ENCODE assay signal across 9 mouse cellular contexts in the genomic region with DNA sequence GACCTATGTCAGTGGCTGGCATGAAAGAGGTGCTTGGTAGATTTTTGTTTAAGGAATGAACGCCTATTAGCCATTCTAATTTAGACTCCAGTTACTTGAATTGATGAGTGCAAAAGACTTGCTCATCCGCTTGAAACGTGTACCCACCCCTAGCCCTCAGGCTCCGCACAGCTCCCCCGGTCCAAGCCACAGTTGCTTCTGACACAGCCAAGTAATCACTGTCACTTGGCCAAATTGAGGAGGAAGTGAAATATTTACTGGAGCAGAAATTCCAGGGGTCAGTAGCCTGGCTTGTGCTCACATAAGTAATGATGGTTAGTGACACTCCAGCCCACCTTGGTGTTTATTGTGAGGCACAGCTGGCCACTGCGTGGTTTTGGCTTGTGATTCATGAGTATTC.
DNase-seq lines count a peak whose midpoint lies in the region; ATAC-seq and TF ChIP-seq lines count a peak whose summit lies in the region.
"Had no signal": no experiment of that assay in that cellular context is flagged by ENCODE, and none has a peak within 500 bp of the region (broad histone marks: within the 10 kb centered on the region; RNA-seq: fewer than 3 reads in every experiment).

No protein-coding gene starts in this region.

- no peak overlapping the region for H3K4me3 ChIP-seq in hindbrain, embryonic 16.5 days (ENCODE audit: low read length)
- no peak overlapping the region for H3K4me3 ChIP-seq in liver, embryonic 15.5 days (replicated peaks)
- H3K4me3 ChIP-seq in stomach, postnatal 0 days (ENCODE audit: low read depth, low read length) = no peak overlapping the region

- no peak for TF ChIP-seq EP300 in stomach, postnatal 0 days (optimal IDR thresholded peaks at IDR 0.05)

- intact Hi-C loops in gastrocnemius, postnatal 14 days (cut with DNase I; ENCODE audit: low total_unique reads) = no loop called here

- ATAC-seq in hindbrain, embryonic 16.5 days = peak; percentile 18; the same call in 1 of the 2 replicates
- no peak for ATAC-seq in liver, embryonic 15.5 days (ENCODE audit: insufficient read depth)
- no peak for ATAC-seq in stomach, postnatal 0 days (ENCODE audit: low FRiP score, low TSS enrichment)

- peak overlapping the region; percentile 46 for H3K27ac ChIP-seq in hindbrain, embryonic 16.5 days (ENCODE audit: low read depth, low read length)
- H3K27ac ChIP-seq in liver, embryonic 15.5 days (replicated peaks) = no peak overlapping the region
- no peak overlapping the region for H3K27ac ChIP-seq in stomach, postnatal 0 days (replicated peaks)
- H3K27ac ChIP-seq: macrophage had no signal

- peaks cover 22% of the 10 kb centered on the region for H3K4me1 ChIP-seq in hindbrain, embryonic 16.5 days (ENCODE audit: control insufficient read depth, insufficient read depth, low read depth, low read length)
- H3K4me1 ChIP-seq in liver, embryonic 15.5 days (replicated peaks) = no peaks in the 10 kb centered on the region; the same call in 1 of the 2 replicates
- 0 out of 2 replicates have a peak, but pooled peaks cover 4% of the 10 kb centered on the region for H3K4me1 ChIP-seq in stomach, postnatal 0 days (replicated peaks; ENCODE audit: control insufficient read depth, insufficient read depth)

- H3K27me3 ChIP-seq in hindbrain, embryonic 16.5 days (replicated peaks; ENCODE audit: control insufficient read depth, insufficient read depth, low read length) = no peaks in the 10 kb centered on the region
- no peaks in the 10 kb centered on the region for H3K27me3 ChIP-seq in liver, embryonic 15.5 days
- H3K27me3 ChIP-seq in stomach, postnatal 0 days (ENCODE audit: control insufficient read depth, insufficient read depth, low read length) = no peaks in the 10 kb centered on the region

- H3K9ac ChIP-seq in hindbrain, embryonic 16.5 days (ENCODE audit: low read depth, low read length) = no peak overlapping the region
- H3K9ac ChIP-seq in liver, embryonic 15.5 days = no peak overlapping the region
- no peak overlapping the region for H3K9ac ChIP-seq in stomach, postnatal 0 days (ENCODE audit: low read length)

- H3K9me3 ChIP-seq in hindbrain, embryonic 16.5 days (ENCODE audit: control insufficient read depth, low read length) = no peaks in the 10 kb centered on the region
- no peaks in the 10 kb centered on the region for H3K9me3 ChIP-seq in liver, embryonic 15.5 days (replicated peaks)
- no peaks in the 10 kb centered on the region for H3K9me3 ChIP-seq in stomach, postnatal 0 days (ENCODE audit: control insufficient read depth, low read length)

- no peak for TF ChIP-seq POLR2A in brain, embryonic 14.5 days (IDR thresholded peaks at IDR 0.05; ENCODE audit: borderline replicate concordance, extremely low read depth, insufficient read depth, insufficient read length, poor library complexity, severe bottlenecking)

- peak; percentile 62 for DNase-seq in brain, embryonic 14.5 days (ENCODE audit: low read depth)
- peak; percentile 33 to 42 for DNase-seq in cerebellum, postnatal 36 days
- DNase-seq in stomach, postnatal 0 days (ENCODE audit: low spot score) = no peak
- no peak for DNase-seq in ovary, postnatal 14 days (ENCODE audit: low spot score)
- no peak for DNase-seq in gastrocnemius, postnatal 14 days
- DNase-seq in thymus, postnatal 25 days = no peak

- 20% methylated on average over 6 of the region's 6 CpGs for WGBS in hindbrain, embryonic 16.5 days
- 57% methylated on average over 6 of the region's 6 CpGs for WGBS in liver, embryonic 15.5 days (ENCODE audit: insufficient replicate concordance)
- 45% methylated on average over 6 of the region's 6 CpGs for WGBS in stomach, postnatal 0 days

- H3K4me2 ChIP-seq in hindbrain, embryonic 16.5 days (ENCODE audit: low read length) = peak overlapping the region; percentile 48
- H3K4me2 ChIP-seq in liver, embryonic 15.5 days = peak overlapping the region; percentile 40; the same call in 1 of the 2 replicates
- peak overlapping the region; percentile 43; the same call in 1 of the 2 replicates for H3K4me2 ChIP-seq in stomach, postnatal 0 days (replicated peaks; ENCODE audit: low read depth)

- TF ChIP-seq CTCF in brain, embryonic 14.5 days (IDR thresholded peaks at IDR 0.05; ENCODE audit: borderline replicate concordance, extremely low read depth, insufficient read depth, insufficient read length) = no peak
- no peak for TF ChIP-seq CTCF in stomach, postnatal 0 days (IDR thresholded peaks at IDR 0.05; ENCODE audit: low read depth)

- no peaks in the 10 kb centered on the region for H3K36me3 ChIP-seq in hindbrain, embryonic 16.5 days (ENCODE audit: control insufficient read depth, insufficient read depth, low read length)
- H3K36me3 ChIP-seq in liver, embryonic 15.5 days (replicated peaks) = no peaks in the 10 kb centered on the region
- H3K36me3 ChIP-seq in stomach, postnatal 0 days (ENCODE audit: control insufficient read depth, insufficient read depth, low read length) = no peaks in the 10 kb centered on the region

Comparison
In these comparisons a context has a peak if more than half of its experiments do, and no peak if none do; other contexts are left out.
1. DNase-seq: peak in brain, embryonic 14.5 days (single experiment) and cerebellum, postnatal 36 days (2 of 2); none in stomach, postnatal 0 days (single experiment), ovary, postnatal 14 days (single experiment), gastrocnemius, postnatal 14 days (single experiment) and thymus, postnatal 25 days (single experiment).
2. Peak in every context shown above with its lines, with median percentiles within 50 percentile points of each other: H3K4me2 ChIP-seq.